Mouse (Mus musculus) kidney, adult 9 months (tissue): Measurements from ENCODE around the gene Rhbdl2.
A peak's percentile ranks its signal among the peaks of the same experiment; 100 is the strongest.

Experiments
- DNase-seq: peaks from one replicate; pipeline ENCODE4 v3.0.0; 2022

Rhbdl2 gene

DNA sequence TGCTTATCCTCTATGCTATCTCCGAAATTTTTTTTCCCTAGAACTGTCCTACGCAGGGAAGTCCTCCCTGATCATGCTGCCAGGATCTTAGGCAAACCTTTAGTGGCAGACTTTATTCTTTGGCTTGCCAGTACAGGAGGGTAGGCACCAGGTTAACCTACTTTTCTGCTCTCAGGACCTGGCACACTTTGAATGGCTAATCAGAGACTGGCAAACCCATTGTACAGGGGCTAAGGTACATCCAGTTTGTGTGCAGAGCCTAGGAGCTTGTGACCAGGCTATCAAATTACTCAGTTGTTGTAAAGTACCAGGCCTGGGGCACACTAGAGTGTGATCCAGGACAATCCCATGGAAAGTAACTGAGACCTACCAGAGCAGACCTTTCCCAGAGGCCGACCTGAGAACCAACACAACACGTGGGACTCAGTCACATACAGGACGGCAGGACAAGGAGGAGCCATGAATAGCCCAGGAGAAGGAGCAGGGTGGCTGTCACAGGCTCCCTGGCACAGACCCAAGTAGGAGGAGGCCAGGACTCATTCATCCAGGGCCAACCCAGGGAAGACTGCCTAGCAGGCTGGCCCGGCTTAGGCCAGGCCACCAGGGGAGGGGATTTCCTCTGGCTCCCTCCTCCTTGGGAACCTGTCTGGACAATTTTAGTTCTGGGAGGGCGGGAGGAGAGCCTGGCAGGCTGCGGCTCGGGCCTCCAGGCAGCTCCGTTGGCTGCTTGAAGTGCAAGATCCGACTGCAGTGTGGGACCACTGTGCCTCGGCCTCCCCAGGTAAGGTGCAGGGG is at the start of gene Rhbdl2:
Rhbdl2 (plus strand) TSS at position 684 of the 795 bp plus-strand sequence.
- DNase-seq = peak; percentile 84

DNA sequence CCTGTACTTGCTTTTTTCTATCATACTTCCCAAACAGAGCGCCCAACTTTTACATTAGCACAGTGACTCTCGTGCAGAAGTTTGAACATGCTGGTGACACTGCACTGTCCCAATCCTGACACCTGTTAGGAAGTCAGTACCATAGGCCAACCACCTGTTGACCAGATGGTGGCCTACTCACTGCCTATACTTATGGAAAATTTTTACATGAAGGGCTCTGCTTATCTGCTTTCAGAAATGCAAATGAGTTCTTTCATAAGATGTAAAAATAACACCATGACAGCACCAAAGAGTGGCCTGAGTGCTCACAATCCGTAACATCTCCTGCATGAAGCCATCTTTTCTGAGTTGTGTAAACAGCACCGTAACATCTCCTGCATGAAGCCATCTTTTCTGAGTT is 49.0 kb upstream of the Rhbdl2 start:
- no peak for DNase-seq

DNA sequence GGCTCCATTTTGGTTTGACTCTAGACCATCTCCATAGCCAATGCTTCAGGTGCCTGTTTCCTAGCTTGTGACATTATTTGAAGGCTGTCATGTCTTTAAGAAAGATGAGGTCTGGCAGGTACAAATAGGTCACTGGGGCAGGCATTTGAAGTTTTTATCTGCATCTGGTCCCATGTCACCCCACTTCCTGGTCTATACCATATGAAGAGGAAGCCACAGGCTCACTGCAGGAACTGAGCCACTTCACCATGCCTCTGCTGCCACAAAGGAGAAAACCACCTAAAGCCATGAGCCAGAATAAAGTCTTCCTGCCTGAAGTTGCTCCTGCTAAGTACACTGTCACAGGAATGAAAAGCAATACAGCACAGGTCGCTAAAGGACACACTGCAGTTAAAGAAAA is 44.8 kb upstream of the Rhbdl2 start:
- DNase-seq = no peak

DNA sequence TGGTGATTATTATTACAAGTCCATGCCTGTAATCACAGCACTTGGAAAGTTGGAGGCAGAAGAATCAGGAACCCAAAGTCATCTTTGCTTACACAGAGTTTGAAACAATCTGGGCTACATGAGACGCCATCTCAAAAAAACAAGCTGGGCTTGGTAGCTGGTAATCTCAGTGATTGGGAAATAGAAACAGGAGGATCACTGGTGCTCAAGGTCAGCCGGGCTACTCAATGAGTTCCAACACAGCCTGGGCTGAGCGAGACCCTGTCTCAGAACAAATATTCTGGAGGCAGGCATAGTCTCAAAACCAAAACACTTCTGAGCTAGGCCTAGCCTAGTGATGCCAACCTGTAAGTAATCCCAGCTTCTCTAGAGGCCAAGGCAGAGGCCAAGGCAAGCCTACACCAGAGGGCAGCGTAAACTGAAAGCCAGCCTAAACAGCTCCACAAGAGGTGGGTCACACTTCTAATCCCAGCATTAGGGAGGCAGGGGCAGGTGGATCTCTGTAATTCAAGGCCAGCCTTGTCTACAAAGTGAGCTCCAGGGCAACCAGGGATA is 42.4 kb upstream of the Rhbdl2 start:
- DNase-seq = no peak

DNA sequence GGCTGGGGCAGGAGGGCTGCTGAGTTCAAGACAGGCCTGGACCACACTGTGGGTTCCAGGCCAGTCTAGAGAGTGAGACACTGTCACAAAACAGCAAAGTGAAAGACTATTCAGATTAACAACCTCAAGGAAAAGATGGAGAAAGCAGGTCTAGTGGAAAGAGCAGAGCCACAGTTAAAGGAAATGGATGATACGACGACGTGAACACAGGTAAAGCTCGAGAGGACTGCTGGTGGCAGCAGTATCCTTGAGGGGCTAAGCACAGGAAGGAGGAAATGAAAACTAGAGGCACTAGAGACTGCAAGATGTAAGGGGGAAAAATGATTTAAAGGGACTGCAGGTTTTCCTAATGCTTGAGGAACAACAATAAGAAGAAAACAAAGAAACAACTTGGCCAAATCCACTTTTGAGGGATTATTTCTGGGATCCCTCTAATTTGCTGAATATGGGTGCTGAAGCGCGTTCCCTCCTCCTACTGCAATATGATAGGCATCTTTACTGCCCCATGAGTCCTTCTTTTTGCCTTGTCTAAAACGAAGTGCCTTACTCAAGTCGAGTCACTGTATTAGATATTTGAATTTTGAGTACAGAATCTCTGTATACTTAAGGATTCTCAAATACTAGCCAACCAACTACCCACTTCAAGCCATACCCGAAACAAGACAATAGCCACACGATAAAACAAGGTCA is 38.8 kb upstream of the Rhbdl2 start:
- DNase-seq = no peak

DNA sequence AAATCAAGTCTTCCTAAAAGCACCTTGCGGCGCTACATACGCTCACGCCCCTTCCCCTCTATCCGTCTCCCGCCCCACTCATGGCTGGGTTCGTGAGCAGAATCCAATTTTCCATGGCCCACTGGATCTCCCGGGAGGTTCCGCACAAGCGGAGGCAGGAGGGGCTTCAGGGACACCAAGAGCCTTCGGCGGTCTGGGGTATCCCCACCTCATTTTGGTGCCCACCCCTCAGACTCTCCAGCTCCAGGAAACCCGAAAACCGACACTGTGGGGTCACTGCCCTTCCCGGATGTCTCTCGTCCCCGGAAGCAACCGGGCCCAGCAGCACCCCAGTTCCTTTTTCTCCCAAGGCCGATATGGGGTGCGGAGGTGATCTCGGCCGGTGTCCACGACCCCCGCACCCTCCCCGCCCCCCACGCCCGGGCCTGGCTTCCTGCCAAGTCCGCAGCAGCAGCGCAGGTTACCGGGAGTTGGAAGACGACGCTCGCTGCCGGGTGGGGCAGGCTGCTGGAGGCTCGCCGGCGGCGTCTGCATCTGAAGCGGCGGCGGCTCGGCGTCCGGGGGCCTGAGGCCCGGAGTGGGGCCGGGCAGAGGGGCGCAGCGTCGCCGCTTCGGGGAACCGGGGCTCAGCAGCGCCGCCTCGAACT is 38.1 kb upstream of the Rhbdl2 start:
- DNase-seq = peak; percentile 29

DNA sequence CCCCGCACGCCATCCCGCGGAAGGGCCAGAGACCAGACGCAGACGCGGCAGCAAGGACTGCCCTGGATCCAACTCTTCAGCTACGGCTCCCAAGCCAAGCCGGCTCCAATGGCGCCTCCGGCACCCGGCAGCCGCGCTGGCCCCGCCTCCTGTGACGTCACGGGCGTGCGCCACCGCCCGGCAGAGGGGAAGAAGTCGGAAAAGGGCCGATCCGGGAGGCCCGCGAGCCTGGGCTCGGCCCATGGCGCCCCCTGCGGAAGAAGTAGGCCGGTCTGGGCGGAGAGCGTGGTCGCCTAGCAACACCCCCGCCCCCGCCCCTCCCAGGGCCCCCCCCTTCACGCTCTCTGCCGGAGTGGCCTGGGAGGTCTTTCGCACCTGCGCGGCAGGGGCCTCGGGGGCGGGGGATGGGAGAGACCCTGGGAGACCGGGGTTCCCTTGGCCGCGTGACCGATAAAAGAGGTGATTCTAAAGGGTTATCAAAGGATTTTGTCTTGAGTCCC is 37.5 kb upstream of the Rhbdl2 start, which contains the start of gene Akirin1:
Akirin1 (minus strand) TSS at position 194 of the 500 bp plus-strand sequence.
- DNase-seq = peak; percentile 97

DNA sequence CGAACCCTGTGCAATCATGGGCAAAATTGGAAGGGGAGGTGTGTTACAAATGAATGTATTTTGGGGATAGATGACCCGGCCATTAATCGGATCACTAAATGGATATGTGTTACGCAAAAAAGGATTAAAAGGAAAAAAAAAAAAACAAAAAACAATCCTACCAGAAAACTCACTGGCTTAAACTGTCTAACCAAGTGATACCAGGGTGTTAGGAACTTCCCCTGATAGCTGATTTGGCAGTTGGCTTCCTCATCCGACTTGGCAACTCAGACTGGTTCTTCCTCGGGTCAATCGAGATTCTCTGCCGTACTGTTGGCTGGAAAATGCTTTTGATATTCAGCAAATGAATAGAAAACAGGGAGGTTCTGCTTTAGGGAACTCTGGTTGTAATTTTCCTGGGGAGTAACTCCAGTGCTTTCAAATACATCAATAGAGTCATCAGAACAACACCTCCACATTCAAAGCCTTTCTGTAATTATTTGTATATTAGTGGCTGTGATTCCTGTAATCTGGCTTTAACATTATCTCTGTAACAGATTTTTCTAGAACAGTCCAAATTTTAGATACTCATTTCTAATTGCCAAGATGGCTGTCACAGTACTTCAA is 36.9 kb upstream of the Rhbdl2 start:
- DNase-seq = peak; percentile 58

DNA sequence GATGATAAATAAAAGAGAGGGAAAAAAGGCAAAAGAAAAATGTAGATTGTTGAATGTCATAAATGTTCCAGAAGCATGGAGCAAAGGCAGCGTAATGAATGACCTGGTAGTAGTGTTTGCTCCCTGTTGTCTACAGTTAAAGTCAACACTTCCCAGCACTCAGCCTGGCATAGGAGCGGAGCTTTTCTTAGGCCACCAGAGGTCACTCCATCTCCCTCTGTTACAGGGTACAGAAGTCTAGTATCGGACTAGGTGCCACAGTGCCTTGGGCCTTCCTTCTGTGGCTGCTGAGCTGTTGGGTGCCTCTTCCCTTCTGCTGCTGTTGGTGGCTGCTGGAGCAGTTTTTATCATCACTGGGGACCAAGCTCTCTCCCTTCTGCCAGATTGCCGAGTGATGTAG is 29.4 kb upstream of the Rhbdl2 start:
- peak; percentile 46 for DNase-seq

DNA sequence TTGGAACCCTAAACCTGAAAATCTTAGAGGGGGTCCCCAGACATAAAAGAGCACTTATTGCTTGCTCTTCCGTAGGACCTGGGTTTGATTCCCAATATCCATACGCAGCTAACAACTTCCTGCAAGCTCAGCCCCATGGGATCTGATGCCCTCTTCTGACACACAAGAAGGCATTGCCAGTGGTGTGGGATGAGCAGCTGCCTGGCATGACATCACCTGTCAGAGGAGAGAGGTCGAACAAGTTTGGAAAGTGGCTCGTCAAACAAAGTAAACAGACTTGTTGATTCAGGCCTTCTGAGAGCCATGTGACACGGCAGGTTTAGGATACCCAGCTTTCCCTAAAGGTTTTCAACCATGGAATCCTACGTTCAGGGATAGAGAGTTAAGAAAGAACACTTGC is 22.6 kb upstream of the Rhbdl2 start:
- DNase-seq = no peak

DNA sequence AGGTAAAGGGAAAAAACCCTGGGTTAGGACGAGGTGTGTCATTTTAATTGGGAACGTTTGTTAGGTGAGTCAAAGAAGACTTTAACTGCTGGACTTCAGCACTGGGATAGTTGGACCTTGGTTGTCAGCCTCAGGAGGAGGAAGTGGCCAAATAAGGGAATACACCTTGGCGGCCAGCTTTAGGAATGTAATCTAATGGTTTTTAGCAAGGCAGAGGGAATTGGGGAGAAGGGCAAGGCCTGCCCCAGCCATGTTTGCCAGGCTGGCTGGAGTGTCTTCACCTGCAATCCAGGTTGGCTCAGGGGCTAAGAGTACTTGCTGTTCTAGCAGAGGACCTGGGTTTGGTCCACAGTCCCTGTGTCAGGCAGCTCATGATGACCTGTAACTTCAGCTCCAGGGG is 19.9 kb upstream of the Rhbdl2 start:
- DNase-seq = no peak

DNA sequence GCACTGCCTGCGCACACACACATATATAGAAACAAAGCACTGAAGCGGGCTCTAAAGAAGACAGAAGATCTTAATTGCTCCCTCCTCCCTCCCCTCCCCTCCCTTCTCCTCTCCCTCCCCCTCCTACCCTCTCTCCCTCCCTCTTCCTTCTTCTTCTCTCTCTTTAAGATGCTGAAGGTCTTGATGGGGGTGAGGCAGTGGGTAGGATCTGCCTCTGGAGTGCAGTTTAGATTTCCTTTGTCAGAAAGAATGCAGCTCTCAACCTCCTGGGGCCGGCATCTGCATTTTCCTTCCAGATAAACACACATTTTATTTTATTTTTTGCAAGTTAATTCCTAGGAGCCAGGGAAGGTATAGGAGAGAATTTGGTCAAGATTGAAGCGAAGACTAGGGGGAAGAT is 19.4 kb upstream of the Rhbdl2 start:
- no peak for DNase-seq

DNA sequence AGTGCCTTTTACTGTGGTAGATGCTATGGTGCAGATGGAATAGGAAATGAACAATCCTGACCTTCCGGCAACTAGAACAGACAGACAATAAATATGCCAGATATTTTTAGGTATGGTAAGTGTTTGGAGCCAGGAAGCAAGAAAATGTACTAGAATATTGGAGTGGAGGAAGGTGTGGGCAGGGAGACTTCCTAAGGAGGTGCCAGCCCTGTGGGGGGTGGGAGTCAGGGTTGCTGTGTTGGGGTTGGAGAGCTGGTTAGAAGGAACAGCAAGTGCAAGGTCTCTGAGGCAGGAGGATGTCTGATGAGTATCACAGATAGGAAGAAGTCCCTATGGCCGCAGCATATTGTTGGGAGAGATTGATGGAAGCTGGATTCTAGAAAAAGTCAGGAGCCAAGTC is 5.0 kb downstream of the Rhbdl2 start:
- DNase-seq = peak; percentile 24

DNA sequence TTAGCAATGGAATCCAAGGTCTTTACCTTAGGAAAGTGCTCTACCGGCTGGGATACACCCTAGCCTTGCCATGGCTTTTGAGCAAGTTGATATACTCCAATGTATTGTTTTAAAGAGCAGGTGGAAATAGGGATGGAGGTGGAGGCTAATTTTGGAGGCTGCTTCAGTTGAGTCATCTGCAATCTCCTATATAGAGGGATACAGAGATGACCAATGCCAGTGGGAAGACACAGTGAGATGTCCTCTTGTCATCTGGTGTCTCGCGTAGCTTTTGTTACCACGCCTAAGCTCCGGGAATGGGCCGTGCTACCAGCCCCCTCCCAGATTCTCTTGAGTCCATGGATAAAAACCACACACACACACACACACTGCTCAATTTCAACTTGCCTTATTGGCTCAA is 5.5 kb downstream of the Rhbdl2 start:
- no peak for DNase-seq

DNA sequence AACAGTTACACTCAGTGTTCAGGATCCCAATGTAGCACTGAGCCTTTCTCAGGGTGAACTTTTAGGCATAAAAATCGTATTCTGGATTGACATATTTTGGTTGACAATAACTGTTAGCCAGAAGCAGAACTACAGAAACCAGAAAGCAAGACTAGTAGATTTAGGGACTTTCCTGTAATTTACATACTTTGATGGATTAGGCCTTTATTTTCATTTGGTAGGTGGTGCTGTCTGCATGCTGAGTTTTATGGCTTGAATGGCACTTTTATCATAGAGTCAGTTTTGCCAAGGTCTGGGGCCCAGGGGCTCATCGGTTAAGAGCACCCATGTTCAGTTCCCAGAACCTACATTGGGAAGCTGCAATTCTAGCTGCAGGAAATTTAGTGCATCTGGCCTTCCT is 7.4 kb downstream of the Rhbdl2 start:
- DNase-seq = no peak

DNA sequence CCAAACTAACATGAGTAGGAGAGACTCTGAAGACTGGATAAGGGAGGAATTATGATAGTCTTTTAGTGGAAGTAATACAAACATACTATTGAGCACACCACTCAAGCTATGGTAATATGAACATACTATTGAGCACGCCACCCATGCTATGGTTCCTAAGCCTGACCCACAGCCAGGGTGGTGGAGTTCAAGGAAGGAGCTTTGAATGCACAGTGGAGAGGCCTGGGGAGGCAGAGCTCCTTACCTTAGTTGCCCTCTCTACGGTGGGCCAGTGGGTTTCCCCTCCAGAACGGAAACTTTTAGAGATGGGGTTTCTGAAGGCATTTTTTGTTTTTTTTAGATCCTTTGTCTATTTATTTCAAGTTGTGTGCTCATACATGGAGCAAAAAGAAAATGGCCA is 9.7 kb downstream of the Rhbdl2 start:
- DNase-seq = no peak

DNA sequence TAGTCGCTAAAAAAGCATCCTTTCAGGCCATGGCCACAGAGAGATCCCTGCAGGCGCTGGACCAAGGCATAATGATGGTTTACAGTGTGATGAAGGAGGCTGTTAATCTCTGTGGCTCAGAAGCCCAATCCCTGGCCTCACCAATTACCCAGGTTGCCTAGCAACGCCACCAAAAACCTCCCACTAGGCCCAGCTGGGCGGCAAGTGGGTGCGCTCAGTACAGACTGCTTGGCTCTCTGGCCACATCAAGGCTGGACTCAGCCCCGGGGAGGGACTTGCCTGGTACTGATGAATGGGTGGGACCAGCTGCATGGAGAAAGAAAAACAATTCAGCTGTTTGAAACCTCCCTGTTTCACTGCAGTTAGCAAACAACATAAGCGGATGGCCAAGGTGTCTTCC is 10.2 kb downstream of the Rhbdl2 start:
- no peak for DNase-seq

DNA sequence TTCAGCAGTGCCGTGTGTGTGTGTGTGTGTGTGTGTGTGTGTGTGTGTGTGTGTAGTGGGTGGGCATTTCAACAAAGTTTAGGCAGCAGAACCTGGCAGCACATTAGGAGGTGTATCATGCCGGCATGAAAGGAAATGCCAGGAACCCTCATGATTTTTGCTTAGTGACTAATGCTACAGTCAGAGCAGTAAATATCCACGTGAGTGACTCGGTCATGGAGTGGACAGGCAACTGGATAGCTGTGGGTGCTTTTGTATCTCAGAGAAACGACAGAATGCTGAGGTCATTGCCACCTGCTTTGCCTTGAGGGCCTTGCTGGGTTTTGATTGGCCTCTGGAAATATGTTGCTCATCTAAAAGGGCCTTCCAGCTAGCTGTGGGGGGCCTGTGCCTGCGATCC is 16.0 kb downstream of the Rhbdl2 start:
- no peak for DNase-seq

DNA sequence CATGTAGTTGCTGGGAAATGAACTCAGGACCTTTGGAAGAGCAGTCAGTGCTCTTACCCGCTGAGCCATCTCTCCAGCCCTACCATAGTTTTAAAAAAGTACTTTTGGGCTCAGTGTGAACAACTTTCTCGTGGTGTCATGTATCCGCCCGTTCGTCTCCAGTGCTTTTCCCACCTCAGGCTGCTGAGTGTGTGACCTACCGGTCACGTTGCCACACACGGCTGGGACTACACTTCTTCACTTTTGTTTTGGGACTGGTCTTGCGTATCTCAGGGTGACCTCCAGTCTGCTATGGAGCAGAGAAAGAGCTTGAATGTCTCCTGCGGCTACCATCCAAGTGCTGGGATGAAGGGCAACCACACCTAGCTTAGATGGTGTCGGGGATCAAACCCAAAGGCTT is 20.6 kb downstream of the Rhbdl2 start:
- DNase-seq = no peak

DNA sequence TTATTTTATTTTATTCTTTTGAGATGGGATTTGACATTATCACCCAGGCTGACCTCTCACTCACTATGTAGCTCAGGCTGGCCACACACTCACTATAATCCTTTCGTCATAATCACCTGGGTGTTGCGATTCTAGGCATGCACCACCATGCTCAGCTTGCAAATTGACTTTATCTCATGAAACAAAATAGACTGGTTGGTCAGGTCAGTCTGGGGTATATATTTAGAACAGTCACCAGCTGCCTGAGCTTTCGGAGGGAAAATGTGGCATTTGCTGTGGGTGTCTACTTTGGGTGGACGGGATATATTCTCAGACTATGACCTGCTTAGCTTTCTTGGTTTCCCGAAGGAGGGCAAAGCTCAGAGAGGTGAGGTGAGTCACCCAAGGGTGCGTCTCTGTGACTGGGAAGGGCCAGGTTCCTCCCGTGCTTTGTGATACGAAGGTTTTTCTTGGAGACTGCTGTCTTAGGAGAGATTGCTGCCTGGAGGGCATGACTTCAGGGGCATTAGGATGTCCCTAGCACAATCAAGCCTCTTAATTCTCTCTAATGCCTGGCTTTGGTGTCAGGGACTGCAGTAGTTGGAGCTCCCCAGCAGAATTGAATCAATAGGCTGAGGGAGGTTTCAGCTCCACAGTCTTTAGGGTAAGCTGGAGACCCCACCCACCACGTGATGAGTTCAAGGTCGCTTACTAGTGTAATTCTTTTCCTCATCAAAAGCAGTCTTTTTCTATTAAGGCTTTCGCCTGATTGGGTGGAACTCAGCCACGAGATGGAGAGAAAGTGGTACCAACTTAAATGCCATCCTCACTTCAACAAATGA is 23.0 kb downstream of the Rhbdl2 start:
- no peak for DNase-seq

DNA sequence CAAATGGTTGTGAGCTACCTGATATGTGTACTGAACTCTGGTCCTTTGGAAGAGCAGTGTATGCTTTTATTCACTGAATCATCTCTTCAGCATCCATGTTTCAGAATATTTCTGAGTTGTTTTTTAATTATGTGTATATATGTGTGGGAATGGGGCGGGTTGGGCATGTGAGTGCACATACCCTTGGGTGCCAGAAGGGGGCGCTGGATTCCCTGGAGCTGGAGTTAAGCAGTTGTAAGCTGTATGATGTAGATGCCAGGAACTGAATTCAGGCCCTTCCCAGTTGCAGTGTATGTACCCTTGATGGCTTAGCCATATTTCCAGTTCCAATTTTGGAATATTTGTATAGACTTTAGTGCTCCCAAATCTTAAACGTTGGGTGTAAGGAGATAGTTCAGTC is 24.9 kb downstream of the Rhbdl2 start:
- no peak for DNase-seq

DNA sequence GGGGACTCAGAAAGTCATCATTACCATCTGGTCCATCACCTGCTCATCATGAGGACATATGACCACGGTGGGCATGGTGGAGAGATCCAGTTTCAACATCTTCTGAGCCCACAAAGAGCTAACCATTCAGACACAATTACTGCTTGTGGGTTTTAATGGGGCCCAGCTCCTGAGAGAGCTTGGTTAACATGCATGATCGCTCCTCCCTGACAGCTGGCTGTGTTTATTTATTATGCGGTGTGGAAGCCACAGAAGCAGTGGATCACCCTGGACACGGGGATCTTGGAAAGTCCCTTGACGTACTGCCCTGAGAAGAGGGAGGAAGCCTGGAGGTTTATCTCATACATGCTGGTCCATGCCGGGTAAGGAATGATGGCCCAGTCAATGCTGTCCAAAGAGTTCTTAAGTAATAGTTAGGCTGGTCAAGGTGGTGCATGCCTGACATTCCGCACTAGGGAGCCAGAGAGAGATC is 26.4 kb downstream of the Rhbdl2 start:
- DNase-seq = no peak
